Mouse (Mus musculus): ENCODE data around the gene Chn2.

Chn2 gene

DNA sequence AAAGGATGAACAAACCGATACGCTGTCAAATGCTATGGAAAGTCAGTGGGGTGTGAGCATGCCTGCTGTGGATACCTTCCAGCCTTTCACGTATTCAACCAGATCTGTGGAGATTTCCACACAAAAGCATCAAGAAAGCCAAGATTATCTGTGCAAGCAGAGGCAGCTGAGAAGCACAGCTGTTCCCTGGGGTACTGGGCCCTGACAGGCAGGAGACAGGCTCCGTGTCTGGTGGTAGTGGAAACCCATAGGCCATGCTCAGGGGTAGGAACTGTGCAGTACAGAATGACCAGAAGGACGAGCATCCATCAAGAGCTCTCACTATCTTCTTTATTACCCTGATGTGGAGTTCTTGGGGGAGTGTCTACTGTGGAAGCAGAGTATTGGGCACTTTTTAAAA lies 166.1 kb downstream of the Chn2 start:
- no peak for DNase-seq

DNA sequence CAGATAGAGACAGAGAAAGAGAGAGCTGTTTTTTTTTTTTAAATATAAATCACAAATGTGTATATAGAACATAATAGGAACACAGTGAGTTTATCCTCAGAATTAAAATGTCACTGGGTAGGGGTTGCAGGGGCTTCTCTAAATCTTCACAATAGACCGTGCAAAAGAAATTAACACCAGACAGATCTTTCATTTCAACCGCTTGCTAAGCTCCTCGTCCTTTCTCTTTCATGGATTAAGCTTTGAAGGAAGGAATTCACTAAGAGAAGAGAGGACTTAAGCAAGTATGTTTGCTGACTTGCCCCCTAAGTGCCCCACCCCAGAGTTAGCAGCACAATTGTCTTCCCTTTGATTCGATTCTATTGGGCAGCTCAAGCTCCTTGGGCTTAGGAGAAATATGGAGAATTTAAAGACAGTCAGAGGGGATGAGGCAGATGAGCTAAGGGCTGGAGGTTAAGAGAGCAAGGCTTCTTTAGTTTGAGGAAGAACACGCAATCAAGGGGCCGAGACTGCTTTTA lies 166.9 kb downstream of the Chn2 start:
- no peak for DNase-seq

DNA sequence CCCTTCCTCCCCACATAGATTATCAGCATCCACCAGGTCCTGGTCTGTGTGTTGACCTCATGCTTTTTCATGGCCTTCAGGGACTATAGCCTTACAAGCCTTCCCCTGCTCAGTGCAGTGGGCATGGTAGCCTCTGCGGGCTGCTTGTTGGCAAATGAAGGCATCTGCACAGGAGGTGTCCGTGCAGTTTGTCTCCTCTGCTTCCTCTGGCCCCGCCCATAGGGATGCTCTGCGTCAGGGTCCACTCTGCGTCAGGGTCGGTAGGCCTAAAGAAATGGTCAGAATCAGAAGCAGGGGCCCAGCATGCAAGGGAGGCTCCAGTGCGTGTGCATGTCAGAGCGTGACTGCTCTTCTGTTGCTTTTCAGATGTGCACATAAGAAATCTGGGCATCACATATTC lies 169.4 kb downstream of the Chn2 start:
- no peak for DNase-seq

DNA sequence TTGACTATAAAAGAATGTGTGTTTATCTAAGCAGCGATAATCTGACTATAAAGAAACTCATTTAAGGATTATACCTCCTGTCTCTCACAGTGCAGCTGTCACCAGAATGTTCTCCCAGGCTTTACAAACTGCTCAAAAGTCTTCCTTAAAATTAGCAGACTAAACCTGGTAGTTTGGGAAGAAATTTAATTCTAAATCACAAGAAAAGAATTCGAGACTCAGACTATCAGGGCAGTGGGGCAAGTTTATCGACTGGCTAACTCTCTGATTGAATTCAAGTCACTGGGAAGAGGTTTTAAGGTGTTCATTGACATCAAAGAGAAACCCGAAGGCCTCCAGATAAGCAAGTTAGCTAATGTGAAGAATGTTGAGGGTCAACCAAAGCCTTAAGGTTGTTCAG lies 171.6 kb downstream of the Chn2 start:
- no peak for DNase-seq

DNA sequence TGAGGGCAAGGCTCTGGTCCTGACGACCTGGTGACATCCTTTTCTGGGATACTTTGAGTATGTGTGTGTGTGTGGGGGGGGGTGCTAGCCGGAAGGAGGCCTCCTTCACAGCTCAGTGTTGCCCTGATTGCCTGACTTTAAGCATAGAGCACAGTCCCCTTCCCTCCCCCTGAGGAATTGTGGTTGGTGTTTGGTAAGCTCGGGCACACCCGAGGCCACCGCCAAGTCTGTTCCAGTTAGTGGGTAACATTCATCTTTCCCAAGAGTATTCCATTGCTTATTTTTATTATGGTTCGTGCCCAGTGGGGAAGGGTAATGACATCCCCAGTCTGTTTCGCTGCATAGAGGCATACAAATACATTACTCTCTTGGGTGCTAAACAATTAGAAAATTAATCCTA lies 172.6 kb downstream of the Chn2 start:
- DNase-seq, result no peak

DNA sequence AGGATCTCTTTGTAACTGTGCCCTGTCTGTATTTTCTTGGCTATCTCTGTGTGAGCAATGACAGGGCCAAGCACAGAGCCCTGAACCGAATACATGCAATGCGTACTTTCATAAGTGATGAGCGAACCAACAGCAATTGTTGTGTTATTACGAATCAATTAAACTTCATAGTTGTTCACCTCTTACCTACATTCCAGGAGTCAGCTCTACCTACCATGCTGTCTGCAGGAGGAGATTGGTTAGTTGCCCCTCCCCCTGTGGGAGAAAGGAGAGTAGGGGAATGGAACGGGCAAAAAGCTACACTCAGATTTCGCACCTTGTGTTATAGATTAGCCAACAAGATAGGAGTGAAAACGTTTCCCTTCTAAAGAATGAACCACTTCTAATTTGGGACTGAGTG lies 174.4 kb downstream of the Chn2 start:
- DNase-seq, result no peak

DNA sequence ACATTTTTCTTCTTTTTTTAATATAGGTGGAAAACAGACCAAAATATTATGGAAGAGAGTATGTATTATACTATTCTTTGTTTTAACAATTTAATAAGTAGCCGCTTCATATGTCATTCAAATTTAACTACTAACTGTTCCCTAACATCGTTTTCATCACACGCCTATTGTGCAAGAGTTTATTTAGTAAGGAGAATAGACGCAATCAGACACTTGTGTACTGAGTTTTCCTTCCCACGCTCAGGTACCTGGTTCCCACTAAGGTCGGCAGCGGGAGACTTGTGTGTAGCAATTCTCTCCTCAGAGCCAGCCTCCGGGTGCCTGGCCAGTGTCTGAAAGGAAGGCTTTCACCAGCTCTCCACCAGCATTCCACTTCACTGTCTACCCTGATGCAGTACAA lies 176.3 kb downstream of the Chn2 start:
- DNase-seq, result no peak

DNA sequence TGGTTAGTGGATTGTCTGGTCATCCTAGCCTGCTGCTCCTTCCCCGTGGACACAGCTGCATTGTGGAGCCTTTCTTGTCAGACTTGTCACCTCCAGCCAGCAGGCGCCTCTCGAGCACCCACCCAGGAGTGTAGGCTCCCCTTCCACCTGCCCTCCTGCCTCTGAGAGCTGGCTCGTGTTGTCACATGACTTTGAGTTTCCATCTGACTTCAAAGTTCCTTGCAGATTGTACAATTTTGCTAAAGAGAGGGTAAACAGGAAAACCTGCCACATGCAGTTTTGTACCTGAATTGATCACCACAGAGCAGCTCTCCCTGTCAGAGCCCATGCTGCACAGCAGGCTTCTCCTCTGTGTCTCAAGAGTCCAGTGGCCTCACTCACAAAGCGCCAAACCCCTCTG lies 177.2 kb downstream of the Chn2 start:
- no peak for DNase-seq

DNA sequence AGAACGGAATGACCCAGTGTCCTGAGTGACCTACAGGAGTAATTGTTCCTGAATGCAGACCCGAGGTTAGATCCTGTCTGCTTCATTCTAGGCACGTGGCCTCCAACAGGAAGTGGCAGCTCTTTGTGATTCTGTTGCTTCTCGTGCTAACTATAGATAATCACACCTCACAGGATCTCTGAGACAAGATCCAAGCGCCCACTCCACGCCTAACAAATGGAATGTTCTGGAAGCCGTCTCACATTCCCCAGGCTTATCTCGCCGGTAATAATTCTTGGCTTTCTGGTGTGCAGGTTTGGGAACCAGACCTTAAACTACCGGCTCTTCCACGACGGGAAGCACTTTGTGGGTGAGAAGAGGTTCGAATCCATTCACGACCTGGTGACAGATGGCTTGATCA lies 180.8 kb downstream of the Chn2 start:
- no peak for DNase-seq

DNA sequence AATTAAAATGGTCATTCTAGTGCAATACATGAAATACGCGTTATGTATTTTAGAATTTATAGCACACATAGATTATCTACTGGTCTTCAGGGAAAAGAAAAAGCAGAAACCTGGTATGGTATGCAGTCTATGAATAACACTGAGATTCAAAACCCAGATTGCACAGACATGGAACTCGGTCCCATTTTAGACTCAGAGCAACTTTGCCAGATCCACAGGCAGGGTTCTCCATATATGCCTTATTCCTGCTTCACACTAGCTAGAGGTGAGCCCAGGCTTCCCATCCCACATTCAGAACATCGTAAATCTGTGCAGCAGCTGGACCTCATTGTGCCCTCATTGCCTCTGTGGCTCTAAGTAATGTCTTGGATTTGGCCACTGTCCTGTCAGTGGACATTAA lies 184.2 kb downstream of the Chn2 start:
- DNase-seq, result no peak

DNA sequence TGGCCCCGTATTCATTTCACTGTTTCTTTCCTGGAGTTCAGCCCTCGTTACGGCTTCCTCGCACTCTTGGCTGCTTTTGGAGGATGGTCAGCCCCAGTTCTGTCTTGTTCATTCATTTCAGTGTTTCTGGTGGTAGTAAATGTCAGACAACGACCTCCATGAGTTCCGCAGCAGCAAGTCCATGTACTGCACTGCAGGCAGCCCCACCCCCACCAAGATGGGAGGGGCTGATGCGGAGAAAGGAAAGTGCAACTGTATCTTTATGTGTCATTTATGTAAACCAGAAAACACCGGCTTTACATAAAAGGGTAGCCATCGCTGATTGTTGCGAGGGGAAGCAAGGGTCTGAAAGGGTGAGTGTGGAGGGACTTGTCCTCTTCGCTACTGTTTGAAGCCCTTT lies 185.0 kb downstream of the Chn2 start:
- no peak for DNase-seq

DNA sequence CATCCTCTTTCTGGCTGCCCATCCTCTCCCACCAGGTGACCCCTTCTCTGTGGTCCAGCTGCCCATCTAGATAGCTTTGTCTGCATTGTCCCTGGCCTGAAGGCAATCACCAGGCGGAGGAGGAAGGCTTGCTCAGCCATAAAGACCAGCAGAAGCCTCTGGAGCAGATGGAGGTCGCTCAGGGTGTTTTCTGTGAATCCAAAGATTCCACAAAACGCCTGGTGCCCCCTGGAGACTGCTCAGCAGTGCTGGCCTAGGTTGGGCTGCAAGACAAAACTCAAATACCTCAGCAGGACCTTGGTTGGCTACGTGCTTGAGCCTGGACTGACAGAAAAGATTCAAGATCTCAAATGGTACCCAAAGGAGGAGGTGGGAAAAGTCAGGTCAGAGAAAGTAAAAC lies 186.0 kb downstream of the Chn2 start:
- DNase-seq, result no peak

DNA sequence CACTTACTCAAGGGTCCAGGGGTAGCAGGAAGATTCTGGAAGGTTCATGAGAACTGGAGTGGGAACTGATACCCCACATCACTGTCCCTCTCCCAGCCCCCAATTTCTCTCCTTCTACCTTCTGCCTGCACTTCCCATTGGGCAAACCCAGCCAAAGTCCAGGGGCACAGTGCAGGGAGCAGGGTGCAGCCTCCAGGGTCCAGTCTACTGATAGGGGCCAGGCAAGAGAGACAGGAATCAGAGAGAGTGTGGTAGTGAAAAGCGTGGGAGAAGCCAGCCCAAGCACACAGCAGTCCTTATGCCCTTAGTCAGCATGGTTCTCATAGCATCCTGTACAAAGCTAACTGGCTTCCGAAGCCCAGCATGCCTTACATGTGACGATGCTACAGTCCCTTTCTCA lies 187.7 kb downstream of the Chn2 start:
- DNase-seq, result no peak

DNA sequence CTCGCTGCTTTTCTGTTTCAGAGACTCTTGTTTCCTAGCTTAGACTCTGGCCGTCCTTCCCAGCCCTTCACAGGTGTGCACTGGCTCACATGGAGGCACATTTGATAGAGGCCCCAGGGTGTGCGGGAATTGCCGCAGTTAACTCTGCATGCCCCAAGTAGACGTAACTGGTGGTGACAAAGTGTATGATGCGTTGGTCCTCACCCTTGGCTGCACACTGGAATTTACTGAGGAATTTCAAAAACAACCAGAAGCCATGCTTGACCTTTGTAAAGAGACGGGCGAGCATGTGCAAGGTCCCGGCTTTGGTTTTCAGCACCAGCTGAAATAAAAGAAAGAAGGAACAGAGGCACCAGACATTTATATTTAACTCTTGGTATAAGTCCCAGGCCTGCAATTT lies 189.1 kb downstream of the Chn2 start:
- no peak for DNase-seq

DNA sequence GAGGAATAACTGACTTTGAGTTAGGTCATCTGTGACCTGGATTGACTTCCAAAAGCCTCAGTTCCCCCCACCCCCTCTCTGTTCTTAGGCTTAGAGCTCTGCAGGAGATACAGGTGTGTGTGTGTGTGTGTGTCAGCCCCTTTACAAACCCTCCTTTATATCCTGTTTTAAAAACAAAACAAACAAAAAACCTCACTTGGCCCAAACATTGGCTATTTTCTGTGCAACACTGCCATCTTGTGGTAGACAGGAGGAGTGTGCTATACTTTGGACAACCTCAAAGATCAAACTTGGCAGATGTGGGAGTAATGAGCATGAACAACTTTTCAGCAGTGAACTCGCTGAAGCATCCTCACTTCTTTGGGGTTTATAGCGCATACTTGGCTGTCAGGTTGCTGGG lies 189.5 kb downstream of the Chn2 start:
- peak; percentile 55 for DNase-seq

DNA sequence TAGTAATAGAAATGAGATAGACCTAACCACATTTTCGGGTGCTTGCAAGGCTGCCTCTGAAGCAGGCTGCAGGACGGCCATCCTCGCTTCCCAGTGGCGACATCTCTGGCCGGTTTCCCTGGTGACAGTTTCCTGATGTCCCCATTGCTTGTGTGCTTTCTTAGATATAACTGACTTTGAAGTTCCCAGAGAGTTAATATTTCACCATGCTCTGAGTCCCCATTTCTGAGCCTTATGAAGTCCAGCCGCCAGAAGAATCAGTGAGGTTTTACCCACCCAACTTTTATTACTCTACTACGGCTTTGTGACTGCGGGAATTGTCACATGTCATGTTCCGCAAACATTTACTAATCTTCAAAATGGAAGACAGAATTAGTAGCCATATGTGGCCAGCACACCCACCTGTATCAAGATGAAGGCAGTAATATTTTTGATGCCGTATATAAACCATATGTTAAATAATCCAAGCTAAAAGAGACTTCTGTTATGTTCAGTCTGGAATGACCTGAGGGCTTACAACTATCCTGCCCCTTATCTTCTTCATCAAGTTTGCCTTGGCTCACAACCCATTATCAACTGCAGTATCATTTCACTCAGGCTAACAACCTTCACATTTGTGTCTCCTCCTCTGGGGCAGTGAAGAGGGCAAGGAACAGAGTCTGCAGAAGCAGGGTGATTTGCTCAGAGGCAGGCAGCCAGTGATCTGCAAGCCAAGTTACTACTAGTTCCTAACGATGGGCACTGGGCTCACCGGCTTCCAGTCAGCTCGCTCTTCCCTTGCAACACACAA lies 192.6 kb downstream of the Chn2 start:
- no peak for DNase-seq

DNA sequence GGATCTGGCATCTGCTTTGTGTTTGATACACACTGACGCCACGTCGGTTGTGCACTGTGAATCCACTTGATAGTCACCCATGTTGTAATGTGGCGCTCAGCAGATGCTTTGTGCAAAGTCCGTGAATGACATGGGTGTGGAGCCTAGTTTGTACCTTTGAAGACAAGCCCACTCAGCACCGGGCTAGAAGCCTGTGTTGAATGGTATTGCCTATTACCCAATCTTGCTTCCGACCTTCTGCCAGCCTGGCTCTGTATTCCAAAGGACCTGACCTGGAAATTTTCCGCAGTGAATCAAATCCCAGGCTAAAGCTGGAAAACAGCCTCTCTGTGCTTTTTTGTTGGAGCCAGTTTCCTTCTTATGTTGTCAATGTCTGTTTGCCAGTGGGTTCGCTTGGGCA lies 197.1 kb downstream of the Chn2 start:
- no peak for DNase-seq

DNA sequence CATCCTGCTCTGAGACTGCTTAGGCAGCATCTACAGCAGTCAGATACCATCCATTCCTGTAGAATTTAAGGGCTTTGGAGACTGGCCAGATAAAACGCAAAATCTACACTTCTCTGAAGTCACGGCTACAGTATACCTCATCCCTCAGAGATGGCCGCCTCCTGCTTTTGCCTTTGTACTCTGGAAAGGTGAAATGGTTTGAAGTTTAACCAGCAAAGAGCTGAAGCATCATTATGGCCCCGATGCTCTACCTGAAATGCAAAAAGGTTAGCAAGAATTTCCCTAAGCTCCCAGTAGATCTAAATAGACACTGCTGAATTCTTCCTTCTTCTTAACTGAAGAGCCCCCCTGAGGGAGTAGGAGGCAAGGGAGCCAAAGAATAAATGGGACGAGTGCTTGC lies 202.4 kb downstream of the Chn2 start:
- DNase-seq, result no peak

DNA sequence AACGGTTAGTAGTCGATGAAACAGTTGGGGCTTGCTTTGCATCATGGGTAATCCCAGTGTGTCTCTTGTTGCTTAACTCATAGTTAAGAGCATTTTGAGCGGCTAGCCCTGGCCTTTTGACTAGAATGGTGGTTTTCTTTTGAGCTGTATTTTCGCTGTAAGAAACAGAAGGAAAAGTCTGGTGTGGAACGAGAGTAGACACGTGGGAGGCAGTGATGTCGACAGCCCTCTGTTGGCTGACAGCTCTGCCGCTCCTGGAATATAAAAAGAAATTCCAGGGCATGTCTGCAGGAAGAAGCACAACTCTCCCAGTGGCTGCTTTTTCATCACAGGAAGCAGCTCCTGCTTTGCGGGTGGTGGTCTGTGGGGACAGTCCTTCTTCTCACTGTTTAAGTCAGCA lies 202.9 kb downstream of the Chn2 start:
- no peak for DNase-seq

DNA sequence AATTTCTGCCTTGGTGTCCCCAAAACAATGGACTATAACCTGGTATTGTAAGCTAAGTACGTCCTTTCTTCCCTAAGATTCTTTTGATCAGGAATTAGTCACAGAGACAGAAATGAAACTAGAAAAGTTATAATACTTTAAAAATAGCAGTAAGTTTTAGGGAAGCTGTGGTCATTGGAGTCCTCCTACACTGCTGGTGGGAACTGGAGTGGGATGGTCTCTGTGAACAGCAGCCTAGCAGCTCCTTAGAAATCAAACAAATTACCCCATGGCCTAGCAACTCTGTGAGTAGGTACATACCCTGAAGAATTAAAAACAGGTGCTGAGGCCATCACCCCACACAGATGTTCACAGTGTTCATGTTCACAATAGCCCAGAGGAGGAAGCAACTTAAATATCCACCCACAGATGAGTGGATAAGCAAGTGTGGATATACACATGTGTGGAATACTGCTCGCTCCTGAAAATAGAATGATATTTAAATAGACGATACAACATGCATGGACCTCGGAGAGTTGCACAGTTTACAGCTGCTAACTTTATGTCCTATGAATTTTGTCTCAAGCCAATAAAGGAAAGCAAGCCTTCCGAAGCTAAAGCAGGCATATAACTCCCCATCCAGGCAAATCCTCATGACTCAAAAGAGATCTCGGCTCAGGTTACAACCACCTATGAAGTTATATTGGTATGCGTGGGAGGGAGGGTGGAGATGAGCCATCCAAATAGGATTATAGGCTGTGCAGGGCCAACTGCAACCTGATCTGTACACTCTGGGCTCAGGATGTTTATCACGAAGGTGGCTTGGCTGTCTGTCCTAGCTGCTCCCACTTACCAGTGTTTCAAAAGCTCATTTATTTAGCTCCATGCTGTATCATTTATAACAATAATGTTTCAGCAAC lies 209.2 kb downstream of the Chn2 start:
- no peak for DNase-seq

DNA sequence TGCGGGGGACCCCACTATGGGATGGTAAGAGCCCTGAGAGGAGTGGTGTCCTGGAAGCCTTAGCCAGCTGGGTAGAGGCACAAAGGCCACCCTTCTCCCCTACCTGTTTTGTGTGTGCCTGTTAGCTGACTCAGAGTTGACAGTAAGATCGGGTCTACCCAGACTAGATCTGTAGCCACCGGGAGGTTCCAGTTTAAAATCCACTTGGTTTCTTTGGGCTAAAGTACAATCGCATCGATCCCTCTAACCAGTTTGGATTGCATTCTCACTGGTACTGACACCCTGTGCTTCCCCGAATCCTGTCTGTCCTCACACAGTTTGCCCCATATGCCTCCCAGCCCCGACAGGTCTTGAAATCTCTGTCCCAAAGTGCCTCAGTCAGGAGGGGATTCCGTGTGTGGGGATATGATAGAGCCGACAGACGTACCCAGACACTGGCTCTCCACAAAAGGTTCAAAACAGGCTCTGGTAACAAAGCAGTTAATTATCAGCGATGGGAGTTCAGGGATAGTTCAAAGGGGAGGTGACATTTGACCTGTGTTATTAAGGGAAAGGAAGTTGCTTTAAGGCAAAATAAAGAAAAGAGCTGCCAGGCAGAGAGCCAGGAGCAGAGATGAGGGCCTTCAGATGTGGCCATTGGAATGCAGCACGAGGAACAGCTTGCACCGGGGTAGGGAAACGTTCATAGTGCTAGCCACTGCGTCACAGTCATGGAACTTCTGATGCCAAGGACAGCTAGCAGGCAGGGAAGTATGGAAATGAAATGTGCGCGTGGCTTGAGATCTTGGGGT lies 212.2 kb downstream of the Chn2 start:
- no peak for DNase-seq

DNA sequence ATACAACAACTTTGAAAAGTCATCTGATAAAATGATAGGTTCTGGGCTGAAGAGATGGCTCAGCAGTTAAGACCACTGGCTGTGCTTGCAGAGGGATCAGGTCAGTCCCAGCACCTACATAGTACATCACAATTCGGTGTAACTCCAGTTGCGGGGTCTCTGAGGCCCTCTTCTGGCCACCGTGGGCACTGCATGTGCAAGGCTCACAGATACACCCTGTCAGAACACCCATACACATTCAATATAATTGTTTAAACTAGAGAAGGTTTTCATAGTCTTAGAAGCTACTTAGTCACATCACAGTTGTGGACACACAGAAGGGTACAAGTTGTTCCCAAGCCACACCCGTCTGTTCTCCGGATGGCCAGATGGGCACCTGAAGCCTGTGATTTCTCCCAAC lies 213.9 kb downstream of the Chn2 start:
- peak; percentile 49 for DNase-seq

DNA sequence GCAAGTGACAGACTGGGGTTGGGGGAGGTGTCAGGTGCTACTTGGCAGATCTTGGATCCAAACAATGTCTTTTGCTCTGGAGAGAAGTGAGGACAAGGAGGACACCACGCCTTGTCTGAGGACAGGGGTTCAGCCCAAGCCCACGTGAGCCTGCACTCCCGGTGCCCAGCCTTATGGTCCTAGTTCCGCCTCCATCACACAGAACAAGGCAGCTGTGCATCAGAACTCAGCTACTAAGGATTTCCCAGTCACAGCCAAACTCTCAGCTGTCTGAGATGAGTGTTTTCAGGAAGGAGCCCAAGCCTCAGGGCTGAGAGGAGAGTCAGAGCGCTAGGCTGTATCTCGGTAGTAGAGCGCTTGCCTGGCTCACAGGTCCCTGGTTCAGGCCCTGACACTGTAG lies 214.5 kb downstream of the Chn2 start:
- DNase-seq, result no peak

All from cerebellum, adult 8-10 months (tissue).